Mouse (Mus musculus) liver, embryonic 14.5 days (tissue): Measurements from ENCODE around the gene Mpp5. TPM values are rescaled to one million over a fixed set of nuclear protein-coding genes. Genes with fewer than 3 reads are reported as not detected.

Source experiments
- ATAC-seq: fragments of 200-750 bp; cut with Nextera tagmentation; 2 replicates; pipeline ENCODE4 v1.8.0; 2017; ENCODE audit warnings: moderate number of reproducible peaks, mild to moderate bottlenecking, moderate library complexity; ENCODE audit not compliant: insufficient read depth
- DNase-seq, 3 experiments: peaks; one replicate each; pipeline ENCODE4 v3.0.0-alpha.2; 2012 to 2013; ENCODE audit warnings: low read depth in 3 of 3, low spot score in 3 of 3
- H3K27ac ChIP-seq: fragments of 300-500 bp; sonication (generic); 2 replicates; pipeline ENCODE4 v1.5.1; 2014; ENCODE audit warnings: moderate library complexity, mild to moderate bottlenecking, control low read depth, inconsistent platforms
- H3K27me3 ChIP-seq: fragments of 300-500 bp; sonication (generic); 2 replicates; pipeline ENCODE4 v1.6.1; 2014; ENCODE audit warnings: mild to moderate bottlenecking, low read length, moderate library complexity; ENCODE audit not compliant: control insufficient read depth, insufficient read depth
- H3K36me3 ChIP-seq: fragments of 300-500 bp; sonication (generic); replicated peaks from 2 replicates; pipeline ENCODE4 v1.6.1; 2014; ENCODE audit warnings: low read depth; ENCODE audit not compliant: control insufficient read depth, insufficient read depth
- H3K4me1 ChIP-seq, 2 experiments: fragments of 200-500 bp in 1 of 2; fragments of 300-500 bp in 1 of 2; sonication (generic) in 1 of 2; replicated peaks; 2 replicates each; pipeline ENCODE4 v1.6.1; 2012 to 2014; ENCODE audit warnings: antibody characterized with exemption in 1 of 2, inconsistent platforms in 1 of 2, low read length in 1 of 2; ENCODE audit not compliant: control insufficient read depth in 2 of 2, insufficient read depth in 2 of 2
- H3K4me2 ChIP-seq: fragments of 300-500 bp; sonication (generic); 2 replicates; pipeline ENCODE4 v1.6.1; 2014; ENCODE audit warnings: low read depth, mild to moderate bottlenecking, control low read depth, moderate library complexity
- H3K4me3 ChIP-seq, 2 experiments: fragments of 200-500 bp in 1 of 2; fragments of 300-500 bp in 1 of 2; sonication (generic) in 1 of 2; 2 replicates each; pipeline ENCODE4 v1.5.1; 2012 to 2014; ENCODE audit warnings: low read depth in 2 of 2, low read length in 2 of 2, mild to moderate bottlenecking in 2 of 2, control low read depth in 1 of 2, inconsistent platforms in 1 of 2, moderate library complexity in 1 of 2; ENCODE audit not compliant: insufficient read depth in 1 of 2
- H3K9ac ChIP-seq: fragments of 300-500 bp; sonication (generic); replicated peaks from 2 replicates; pipeline ENCODE4 v1.6.1; 2014; ENCODE audit warnings: mild to moderate bottlenecking, control low read depth, moderate library complexity
- H3K9me3 ChIP-seq: fragments of 300-500 bp; sonication (generic); 2 replicates; pipeline ENCODE4 v1.6.1; 2016; ENCODE audit warnings: low read length, mixed read lengths; ENCODE audit not compliant: control insufficient read depth
- CTCF ChIP-seq: IDR thresholded peaks from 2 replicates; pipeline ENCODE4 v1.5.1; 2016; ENCODE audit warnings: antibody characterized with exemption, low read depth, control low read depth
- EP300 ChIP-seq: IDR thresholded peaks from 2 replicates; pipeline ENCODE4 v1.6.1; 2016; ENCODE audit warnings: antibody characterized with exemption, low read depth
- WGBS: fragments of 180-500 bp; shearing (Covaris S2); extraction: QIAGEN DNeasy Blood & Tissue Kit; methylation state at CpG from one replicate; pipeline ENCODE4 v1.1.7; 2014; ENCODE audit not compliant: insufficient replicate concordance; 5-methylcytosine and 5-hydroxymethylcytosine counted together
- polyA plus RNA-seq, 2 experiments: library from polyadenylated mRNA; depleted of rRNA in 1 of 2; stranded (reverse) in 1 of 2; unstranded in 1 of 2; fragments of >200 nt; fragmentation: Nextera tagmentation in 1 of 2; extraction: Ambion mirVana in 1 of 2; gene quantifications; 2 replicates each; pipeline versions ENCODE4 v1.2.1 to v1.2.3; 2012 to 2014

The Mpp5 gene
- polyA plus RNA-seq, 2 experiments, result 2.7 to 7.3 TPM

GRCm38 (mm10) chr12:78834496-78834895 lies 85.8 kb downstream of the Mpp5 start:
- no peaks in the 10 kb centered on the region for H3K9me3 ChIP-seq
- peaks cover 9% of the 10 kb centered on the region for H3K36me3 ChIP-seq

GRCm38 (mm10) chr12:78839906-78840305 lies 91.2 kb downstream of the Mpp5 start:
- H3K4me2 ChIP-seq, result no peak overlapping the region
- ATAC-seq (no peak), DNase-seq (no peak)
- TF ChIP-seq CTCF, result no peak
- no peak for TF ChIP-seq EP300
- WGBS, result 76% methylated on average over 4 of the region's 4 CpGs
- H3K27ac ChIP-seq, result no peak overlapping the region
- no peak overlapping the region for H3K9ac ChIP-seq
- peaks cover 14% of the 10 kb centered on the region for H3K36me3 ChIP-seq
- no peak overlapping the region for H3K4me3 ChIP-seq
- no peaks in the 10 kb centered on the region for H3K27me3 ChIP-seq
- no peaks in the 10 kb centered on the region for H3K9me3 ChIP-seq
- no peaks in the 10 kb centered on the region for H3K4me1 ChIP-seq

More at GRCm38 (mm10) chr12:78834496-78834895, 85.8 kb downstream of the Mpp5 start:
- ATAC-seq, result no peak
- H3K9ac ChIP-seq, result no peak overlapping the region
- 77% methylated on average over 2 of the region's 2 CpGs for WGBS
- no peak for DNase-seq
- H3K4me1 ChIP-seq, result no peaks in the 10 kb centered on the region; a peak in 1 of 4 replicates
- H3K27me3 ChIP-seq, result no peaks in the 10 kb centered on the region
- TF ChIP-seq CTCF (no peak), EP300 (no peak)
- H3K27ac ChIP-seq, result no peak overlapping the region
- H3K4me2 ChIP-seq, result no peak overlapping the region
- H3K4me3 ChIP-seq, result no peak overlapping the region

- no peaks in the 10 kb centered on the region for H3K9me3 ChIP-seq
- DNase-seq, result no peak
Measured at GRCm38 (mm10) chr12:78842429-78842828, 93.7 kb downstream of the Mpp5 start.

GRCm38 (mm10) chr12:78848246-78848645 lies 99.5 kb downstream of the Mpp5 start:
- 88% methylated on average over 4 of the region's 4 CpGs for WGBS
- no peak overlapping the region for H3K27ac ChIP-seq
- no peak overlapping the region for H3K9ac ChIP-seq
- H3K4me1 ChIP-seq, result no peaks in the 10 kb centered on the region
- no peaks in the 10 kb centered on the region for H3K27me3 ChIP-seq
- H3K9me3 ChIP-seq, result no peaks in the 10 kb centered on the region
- ATAC-seq (no peak), DNase-seq (no peak)
- TF ChIP-seq EP300 (no peak), CTCF (no peak)
- H3K4me3 ChIP-seq, result no peak overlapping the region
- H3K36me3 ChIP-seq, result peaks cover 11% of the 10 kb centered on the region
- H3K4me2 ChIP-seq, result no peak overlapping the region

More at GRCm38 (mm10) chr12:78842429-78842828, 93.7 kb downstream of the Mpp5 start:
- H3K4me1 ChIP-seq, result no peaks in the 10 kb centered on the region
- H3K27ac ChIP-seq, result no peak overlapping the region
- no peak overlapping the region for H3K9ac ChIP-seq
- peaks cover 17% of the 10 kb centered on the region for H3K36me3 ChIP-seq
- H3K27me3 ChIP-seq, result no peaks in the 10 kb centered on the region
- no peak for TF ChIP-seq CTCF
- TF ChIP-seq EP300, result no peak
- 80% methylated on average over 1 of the region's 1 CpGs for WGBS
- no peak overlapping the region for H3K4me3 ChIP-seq
- H3K4me2 ChIP-seq, result no peak overlapping the region
- no peak for ATAC-seq

GRCm38 (mm10) chr12:78860921-78861495 lies 112.3 kb downstream of the Mpp5 start:
- H3K4me1 ChIP-seq, result peaks cover 12 to 19% of the 10 kb centered on the region in 2 experiments
- no peaks in the 10 kb centered on the region for H3K9me3 ChIP-seq
- WGBS, result under 1% methylated on average over 30 of the region's 30 CpGs
- peak overlapping the region; percentile 66 for H3K9ac ChIP-seq
- peak in 1 of 3 experiments; percentile 39 for DNase-seq
- peak overlapping the region; percentile 90 to 96 for H3K4me3 ChIP-seq
- peaks cover 8% of the 10 kb centered on the region for H3K36me3 ChIP-seq
- H3K27me3 ChIP-seq, result no peaks in the 10 kb centered on the region
- peak overlapping the region; percentile 95 for H3K4me2 ChIP-seq
- peak overlapping the region; percentile 53 for H3K27ac ChIP-seq
- TF ChIP-seq CTCF (no peak), EP300 (no peak)
- ATAC-seq, result no peak; the same call in 1 of the 2 replicates
